Mouse (Mus musculus) small intestine, adult 2 months (tissue): Measurements from ENCODE around the gene Fkbp1b. TPM values are rescaled to one million over a fixed set of nuclear protein-coding genes. Genes with fewer than 3 reads are reported as not detected.
"Not testable (repeated sequence)": the region's sequence is repeated elsewhere in the genome, so short reads cannot be mapped to it uniquely, and the experiment has no call there.

Experiments used
- H3K27ac ChIP-seq: fragments of 200-500 bp; 2 replicates; pipeline ENCODE4 v1.5.1; 2012; ENCODE audit warnings: low read depth, low read length, control low read depth, inconsistent platforms; ENCODE audit not compliant: insufficient read depth
- H3K27me3 ChIP-seq: fragments of 200-500 bp; 2 replicates; pipeline ENCODE4 v1.6.1; 2012; ENCODE audit warnings: mild to moderate bottlenecking, moderate library complexity, low read length, inconsistent platforms; ENCODE audit not compliant: control insufficient read depth, insufficient read depth
- H3K36me3 ChIP-seq: fragments of 200-500 bp; 2 replicates; pipeline ENCODE4 v1.6.1; 2012; ENCODE audit warnings: mild to moderate bottlenecking, low read length, control low read depth, inconsistent platforms; ENCODE audit not compliant: control insufficient read depth, insufficient read depth
- H3K4me1 ChIP-seq: fragments of 200-500 bp; 2 replicates; pipeline ENCODE4 v1.6.1; 2012; ENCODE audit warnings: low read length, inconsistent platforms, mixed read lengths; ENCODE audit not compliant: control insufficient read depth, insufficient read depth, insufficient read length
- H3K4me3 ChIP-seq: fragments of 200-500 bp; 2 replicates; pipeline ENCODE4 v1.5.1; 2012; ENCODE audit warnings: low read depth, mild to moderate bottlenecking, control low read depth, inconsistent platforms, low read length, moderate library complexity
- CTCF ChIP-seq: fragments of 200-500 bp; IDR thresholded peaks from 2 replicates; pipeline ENCODE4 v1.5.1; 2012; ENCODE audit warnings: low read depth, mild to moderate bottlenecking, control low read depth, inconsistent platforms, low read length, moderate library complexity, mixed read lengths; ENCODE audit not compliant: insufficient replicate concordance, insufficient read length; ENCODE audit errors: extremely low read depth
- POLR2A ChIP-seq: fragments of 200-500 bp; IDR thresholded peaks from 2 replicates; pipeline ENCODE4 v1.6.1; 2012; ENCODE audit warnings: low read depth, mild to moderate bottlenecking, control low read depth, inconsistent platforms, low read length, moderate library complexity
- WGBS: fragments of 180-500 bp; shearing (Covaris S2); methylation state at CpG from one replicate; pipeline ENCODE4 v1.1.7; 2018; 5-methylcytosine and 5-hydroxymethylcytosine counted together
- polyA plus RNA-seq: library from polyadenylated mRNA; depleted of rRNA; stranded (reverse); fragments of >200 nt; gene quantifications from 2 replicates; pipeline ENCODE4 v1.2.3, GENCODE M21; 2012; rRNA removed

The Fkbp1b gene
- polyA plus RNA-seq = 0.93 and 1.7 TPM in 2 replicates

- 1% methylated on average over 37 of the region's 37 CpGs for WGBS
- no peak for TF ChIP-seq CTCF
- no peak for TF ChIP-seq POLR2A
- peaks cover 11% of the 10 kb centered on the region for H3K4me1 ChIP-seq
- H3K27ac ChIP-seq = no peak within 1 kb of the TSS
- no peaks in the 10 kb centered on the region for H3K36me3 ChIP-seq
- peak within 1 kb of the TSS; percentile 65 for H3K4me3 ChIP-seq
- no peaks in the 10 kb centered on the region; the same call in 1 of the 2 replicates for H3K27me3 ChIP-seq
Observed at GRCm38 (mm10) chr12:4841392-4841887, at the start of gene Fkbp1b. Gene Fkbp1b (minus strand): TSS chr12:4841591.

DNA sequence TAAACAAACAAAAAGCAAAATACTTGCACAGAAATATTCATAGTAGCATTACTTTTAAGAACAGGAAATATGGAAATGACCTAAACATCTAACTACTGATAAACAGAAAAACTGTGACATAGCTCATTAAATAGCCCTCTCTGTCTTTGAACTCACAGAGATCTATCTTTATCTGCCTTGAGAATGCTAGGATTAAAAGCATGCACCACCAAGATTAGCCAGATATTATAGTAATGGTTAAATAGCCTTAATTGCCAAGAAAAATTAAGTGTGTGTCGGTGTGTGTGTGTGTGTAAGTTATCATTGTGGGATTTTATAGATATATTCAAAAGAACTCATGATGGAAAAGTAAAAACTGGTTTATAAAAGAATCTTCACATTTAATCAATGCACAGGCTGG, 48.5 kb upstream of the Fkbp1b start:
- H3K4me1 ChIP-seq = no peaks in the 10 kb centered on the region
- no peak overlapping the region for H3K27ac ChIP-seq
- peaks cover 42% of the 10 kb centered on the region for H3K36me3 ChIP-seq
- 97% methylated on average over 1 of the region's 1 CpGs for WGBS
- TF ChIP-seq POLR2A = no peak
- TF ChIP-seq CTCF = no peak
- no peak overlapping the region for H3K4me3 ChIP-seq
- H3K27me3 ChIP-seq = no peaks in the 10 kb centered on the region

- no peak overlapping the region for H3K4me3 ChIP-seq
- peaks cover 44% of the 10 kb centered on the region for H3K36me3 ChIP-seq
- H3K27ac ChIP-seq = no peak overlapping the region
- H3K27me3 ChIP-seq = no peaks in the 10 kb centered on the region
- TF ChIP-seq CTCF (no peak), POLR2A (no peak)
- WGBS = 94% methylated on average over 2 of the region's 2 CpGs
- no peaks in the 10 kb centered on the region for H3K4me1 ChIP-seq
Observed at GRCm38 (mm10) chr12:4889251-4889650, 47.9 kb upstream of the Fkbp1b start.

- Histone ChIP-seq H3K36me3 (peaks cover 42% of the 10 kb centered on the region), H3K27me3 (no peaks in the 10 kb centered on the region), H3K4me3 (no peak overlapping the region), H3K4me1 (no peaks in the 10 kb centered on the region), H3K27ac (no peak overlapping the region)
- TF ChIP-seq POLR2A (no peak), CTCF (no peak)
Observed at GRCm38 (mm10) chr12:4888739-4889138, 47.3 kb upstream of the Fkbp1b start.

DNA sequence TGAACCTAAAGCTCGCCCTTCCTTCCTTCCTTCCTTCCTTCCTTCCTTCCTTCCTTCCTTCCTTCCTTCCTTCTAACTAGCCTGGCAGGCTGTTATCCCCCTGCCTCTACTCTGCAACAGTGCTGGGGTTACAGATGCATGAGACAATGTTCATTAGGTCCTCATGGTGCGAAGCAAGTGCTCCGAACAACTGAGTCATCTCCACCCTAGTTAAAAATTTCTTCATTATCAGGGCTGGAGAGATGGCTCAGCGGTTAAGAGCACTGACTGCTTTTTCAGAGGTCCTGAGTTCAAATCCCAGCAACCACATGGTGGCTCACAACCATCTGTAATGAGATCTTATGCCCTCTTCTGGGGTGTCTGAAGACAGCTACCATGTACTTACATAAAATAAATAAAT, 45.2 kb upstream of the Fkbp1b start:
- H3K36me3 ChIP-seq = peaks cover 41% of the 10 kb centered on the region
- H3K27ac ChIP-seq, H3K27me3 ChIP-seq, H3K4me3 ChIP-seq, H3K4me1 ChIP-seq: not testable (repeated sequence)
- WGBS = 93% methylated on average over 4 of the region's 4 CpGs

GRCm38 (mm10) chr12:4885062-4885461, 43.7 kb upstream of the Fkbp1b start:
- TF ChIP-seq CTCF = no peak
- no peak for TF ChIP-seq POLR2A
- no peak overlapping the region for H3K27ac ChIP-seq
- H3K27me3 ChIP-seq = no peaks in the 10 kb centered on the region
- no peaks in the 10 kb centered on the region for H3K4me1 ChIP-seq
- 21% methylated on average over 1 of the region's 1 CpGs for WGBS
- peaks cover 35% of the 10 kb centered on the region for H3K36me3 ChIP-seq
- no peak overlapping the region for H3K4me3 ChIP-seq

DNA sequence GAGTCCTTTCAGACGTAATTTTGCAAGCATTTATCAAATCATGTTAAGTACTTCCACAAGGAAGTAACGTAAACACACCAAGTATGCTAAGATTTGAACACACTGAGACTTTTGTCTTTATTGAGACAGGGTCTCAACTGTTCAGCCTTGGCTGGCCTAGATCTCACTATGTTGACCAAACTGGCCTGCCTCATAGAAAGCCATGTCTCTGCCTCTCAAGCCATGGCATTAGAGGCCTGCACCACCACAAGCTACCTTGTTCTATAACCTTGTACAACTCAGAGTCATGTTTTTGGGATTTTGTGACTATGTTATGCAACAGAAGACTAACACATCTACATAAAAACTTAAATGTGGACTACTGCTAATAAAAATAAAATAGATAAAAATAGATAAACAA, 40.7 kb upstream of the Fkbp1b start:
- peaks cover 35% of the 10 kb centered on the region for H3K36me3 ChIP-seq
- no peaks in the 10 kb centered on the region for H3K27me3 ChIP-seq
- 87% methylated on average over 2 of the region's 2 CpGs for WGBS
- no peaks in the 10 kb centered on the region for H3K4me1 ChIP-seq
- TF ChIP-seq CTCF = no peak
- TF ChIP-seq POLR2A = no peak
- no peak overlapping the region for H3K4me3 ChIP-seq
- H3K27ac ChIP-seq = no peak overlapping the region

DNA sequence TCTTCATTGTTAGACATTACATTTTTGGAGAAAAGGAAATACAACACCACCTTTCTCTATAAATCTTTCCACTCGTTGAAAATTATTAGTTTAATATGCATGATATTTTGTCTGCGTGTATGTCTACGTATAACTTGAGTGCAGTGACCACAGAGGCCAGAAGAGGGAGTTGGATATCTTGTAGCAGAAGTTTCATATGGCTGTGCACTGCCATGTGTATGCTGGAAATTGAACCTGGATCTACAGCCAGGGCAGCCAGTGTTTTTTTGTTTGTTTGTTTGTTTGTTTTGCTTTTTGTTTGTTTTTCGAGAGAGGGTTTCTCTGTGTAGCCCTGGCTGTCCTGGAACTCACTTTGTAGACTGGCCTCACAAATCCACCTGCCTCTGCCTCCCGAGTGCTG, 37.7 kb upstream of the Fkbp1b start:
- H3K27ac ChIP-seq = no peak overlapping the region
- peaks cover 11% of the 10 kb centered on the region for H3K4me1 ChIP-seq
- TF ChIP-seq POLR2A (no peak), CTCF (no peak)
- 95% methylated on average over 5 of the region's 5 CpGs for WGBS
- H3K36me3 ChIP-seq = peaks cover 25% of the 10 kb centered on the region
- no peak overlapping the region for H3K4me3 ChIP-seq
- no peaks in the 10 kb centered on the region for H3K27me3 ChIP-seq
